Mouse (Mus musculus): ENCODE results near the gene Zfp62. TPM values are rescaled to one million over a fixed set of nuclear protein-coding genes. Genes with fewer than 3 reads are reported as not detected.
A peak's percentile ranks its signal among the peaks of the same experiment; 100 is the strongest.
"Not testable (repeated sequence)": the region's sequence is repeated elsewhere in the genome, so short reads cannot be mapped to it uniquely, and the experiment has no call there.

The Zfp62 gene
- polyA plus RNA-seq (2016; fragmentation: Nextera tagmentation; extraction: Ambion mirVana): 34.6 and 48.3 TPM in 2 replicates

DNA sequence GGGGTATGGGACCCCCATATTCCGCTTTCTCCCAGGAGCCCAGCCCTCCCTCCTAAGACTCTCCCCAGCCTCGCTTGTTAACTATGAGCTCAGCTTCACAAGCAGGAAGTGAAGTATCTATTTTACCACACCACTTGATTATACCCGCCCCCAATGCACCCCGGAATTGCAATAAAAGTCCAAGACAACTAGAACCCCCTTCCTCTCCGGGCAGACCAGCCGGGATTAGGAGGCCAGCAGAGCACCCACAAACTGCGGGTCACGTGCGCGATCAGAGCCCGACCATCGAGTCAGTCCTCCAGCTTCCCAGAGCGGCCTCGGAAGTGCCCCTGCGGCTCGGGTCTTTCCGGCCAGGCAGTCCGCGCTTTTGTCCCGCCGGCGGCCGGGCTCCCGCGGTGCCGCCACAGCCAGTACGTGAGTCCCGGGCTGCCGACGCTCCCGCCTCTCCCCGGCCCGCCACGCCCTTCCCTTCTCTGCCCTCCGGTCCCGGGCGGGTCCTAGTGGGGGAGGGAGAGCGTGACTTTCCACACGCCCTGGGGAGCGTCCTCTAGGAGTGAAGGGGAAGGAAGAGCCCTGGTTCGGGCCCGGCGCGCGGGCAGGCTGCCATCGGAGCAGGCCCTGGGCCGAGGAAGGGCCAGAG, at the start of gene Zfp62:
TSS of gene Zfp62 (plus strand) at position 164 of the 640 bp plus-strand sequence.
- DNase-seq (ENCODE audit: low spot score): peak; percentile 96
- peaks cover 16% of the 10 kb centered on the region for H3K4me1 ChIP-seq
- peaks cover 19% of the 10 kb centered on the region for H3K36me3 ChIP-seq
- WGBS: under 1% methylated on average over 47 of the region's 47 CpGs
- peak within 1 kb of the TSS; percentile 100 for H3K27ac ChIP-seq
- no peaks in the 10 kb centered on the region for H3K9me3 ChIP-seq (replicated peaks)
- no peaks in the 10 kb centered on the region for H3K27me3 ChIP-seq (ENCODE audit: low read depth, poor library complexity, severe bottlenecking)
- H3K4me3 ChIP-seq: peak within 1 kb of the TSS; percentile 89

DNA sequence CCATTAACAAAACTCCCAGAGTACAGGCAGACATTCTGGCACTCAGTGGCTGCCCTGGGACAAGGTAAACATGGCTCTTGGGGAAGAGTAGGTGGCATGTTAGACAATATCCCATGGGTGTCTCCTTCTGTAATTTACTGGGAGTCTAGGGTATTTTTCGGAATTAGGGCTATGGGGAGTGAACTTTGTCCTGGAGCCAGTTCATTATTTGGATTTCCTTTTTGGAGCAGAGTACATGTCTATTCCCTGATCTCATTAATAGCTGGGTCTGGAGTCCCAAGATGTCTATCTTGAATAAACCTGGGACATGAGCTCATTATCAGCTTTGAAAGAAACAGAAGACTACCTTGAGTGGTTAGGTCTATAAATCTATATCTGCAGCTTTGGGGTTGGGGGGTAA, 49.0 kb upstream of the Zfp62 start, which contains the start of gene Olfr1394:
TSS of gene Olfr1394 (plus strand) at position 301 of the 400 bp plus-strand sequence.
- WGBS: 92% methylated on average over 1 of the region's 1 CpGs
- Histone ChIP-seq H3K27me3 (ENCODE audit: low read depth, poor library complexity, severe bottlenecking) (no peaks in the 10 kb centered on the region), H3K36me3 (no peaks in the 10 kb centered on the region), H3K4me3 (no peak within 1 kb of the TSS), H3K9me3 (replicated peaks) (no peaks in the 10 kb centered on the region), H3K27ac (no peak within 1 kb of the TSS), H3K4me1 (no peaks in the 10 kb centered on the region)
- no peak for DNase-seq (ENCODE audit: low spot score)

DNA sequence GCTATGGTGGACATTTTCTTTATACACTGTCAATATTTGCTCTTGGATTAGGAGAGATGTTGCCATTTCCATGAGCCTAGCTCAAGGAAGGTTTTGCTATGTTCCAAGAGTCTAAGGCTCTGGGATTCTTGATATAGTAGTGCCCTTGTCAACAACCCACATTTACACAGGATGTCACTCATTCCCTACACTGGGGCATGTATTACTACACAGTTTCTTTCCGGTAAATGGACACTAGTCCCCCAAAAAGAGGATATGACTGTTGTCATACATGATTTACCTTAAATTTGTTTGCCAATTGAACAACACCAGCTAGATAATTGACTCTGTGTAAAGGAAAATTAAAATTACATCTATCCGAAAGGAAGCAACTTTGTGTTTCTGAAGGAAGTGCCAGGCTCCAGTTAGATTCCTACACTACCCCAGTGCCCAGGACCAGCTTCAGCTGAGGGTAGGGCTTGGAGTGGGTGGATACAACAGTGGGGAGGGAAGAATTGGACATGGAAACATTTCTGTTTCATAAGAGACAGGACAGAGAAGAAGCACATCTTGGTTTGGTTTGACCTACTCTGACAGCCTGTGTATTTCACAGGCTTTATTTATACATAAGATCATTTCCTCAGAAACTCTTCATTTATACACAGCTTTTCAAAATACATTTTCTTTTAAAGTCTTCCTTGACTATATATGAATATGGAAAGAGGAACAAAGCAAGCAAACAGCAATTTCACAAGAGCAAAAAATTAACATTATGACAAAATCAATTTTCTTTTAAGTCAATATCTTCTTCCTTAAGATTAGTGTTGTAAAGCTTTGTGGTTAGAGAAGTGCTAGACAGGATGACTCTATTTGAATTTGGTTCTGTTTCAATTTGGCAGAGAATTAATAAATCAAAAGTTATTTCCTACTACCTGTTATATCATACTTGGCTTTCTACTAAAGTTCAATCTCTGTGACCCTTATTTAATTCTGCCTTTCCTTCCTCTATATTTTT, 46.0 kb upstream of the Zfp62 start:
- no peak for DNase-seq (ENCODE audit: low spot score)
- 87% methylated on average over 2 of the region's 2 CpGs for WGBS
- no peaks in the 10 kb centered on the region for H3K4me1 ChIP-seq
- no peaks in the 10 kb centered on the region for H3K9me3 ChIP-seq (replicated peaks)
- no peak overlapping the region for H3K27ac ChIP-seq
- no peak overlapping the region for H3K4me3 ChIP-seq
- no peaks in the 10 kb centered on the region for H3K36me3 ChIP-seq
- no peaks in the 10 kb centered on the region for H3K27me3 ChIP-seq (ENCODE audit: low read depth, poor library complexity, severe bottlenecking)

DNA sequence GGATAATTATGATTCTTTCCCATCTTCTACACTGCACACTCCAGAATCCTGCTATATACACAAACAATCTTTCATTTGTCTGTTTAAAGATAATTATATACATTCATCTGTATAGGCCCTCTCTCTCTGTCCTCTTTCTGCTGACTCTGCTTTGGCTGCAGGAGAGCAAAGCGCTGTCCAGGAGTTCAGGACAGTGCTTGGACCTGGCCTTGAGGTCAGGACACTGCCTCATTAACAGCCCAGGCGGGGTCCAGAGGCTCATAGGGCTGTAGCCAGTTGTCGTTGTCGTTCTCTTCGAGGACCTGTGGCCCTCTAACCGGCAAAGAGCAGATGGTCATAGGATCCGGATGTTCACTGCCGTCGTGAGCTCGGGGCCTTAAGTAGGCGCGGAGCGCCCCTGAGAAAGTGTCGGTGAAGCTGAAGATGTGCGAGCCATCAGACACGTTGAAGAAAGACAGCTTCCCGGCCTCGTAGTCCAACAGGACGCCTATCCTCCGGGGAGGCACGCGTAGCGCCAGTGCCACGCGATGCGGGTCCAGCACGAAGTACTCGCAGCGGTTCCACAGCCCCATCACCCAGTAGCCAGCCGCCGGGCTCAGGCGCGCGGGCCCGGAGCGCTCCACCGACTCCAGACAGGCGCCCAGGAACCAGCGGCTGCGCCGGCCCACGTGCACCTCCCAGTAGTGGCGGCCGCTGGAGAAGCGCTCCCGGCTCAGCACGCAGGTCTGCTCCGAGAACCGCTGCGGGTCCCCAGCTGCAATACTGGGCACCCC, 34.1 kb upstream of the Zfp62 start:
- H3K27ac ChIP-seq: peak overlapping the region; percentile 30; the same call in 1 of the 2 replicates
- peak overlapping the region; percentile 49 for H3K4me3 ChIP-seq
- no peaks in the 10 kb centered on the region for H3K9me3 ChIP-seq (replicated peaks)
- 4% methylated on average over 50 of the region's 50 CpGs for WGBS
- peaks cover 25% of the 10 kb centered on the region for H3K27me3 ChIP-seq (ENCODE audit: low read depth, poor library complexity, severe bottlenecking)
- no peaks in the 10 kb centered on the region for H3K36me3 ChIP-seq
- H3K4me1 ChIP-seq: peaks cover 8% of the 10 kb centered on the region
- DNase-seq (ENCODE audit: low spot score): peak; percentile 62

DNA sequence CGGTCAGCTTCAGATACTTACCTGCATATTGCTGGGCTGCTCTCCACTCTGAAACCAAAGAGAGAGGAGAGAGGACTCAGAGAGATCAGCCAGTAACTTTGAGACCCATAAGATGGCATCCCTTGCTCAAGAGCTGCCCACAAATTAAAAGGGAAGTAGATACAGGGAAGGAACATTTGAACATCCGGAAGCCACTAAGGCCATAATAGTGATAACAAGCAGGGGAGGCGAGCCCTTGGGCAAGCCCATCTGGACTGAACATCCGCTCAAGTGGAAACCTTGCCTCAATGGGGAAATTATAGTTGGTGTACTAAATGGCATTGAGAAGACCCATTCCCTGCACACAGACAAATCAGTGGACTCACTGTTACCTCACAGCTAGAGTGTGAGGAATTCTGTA, 32.5 kb upstream of the Zfp62 start:
- H3K4me1 ChIP-seq: peaks cover 12% of the 10 kb centered on the region
- H3K9me3 ChIP-seq (replicated peaks): no peaks in the 10 kb centered on the region
- no peak overlapping the region for H3K27ac ChIP-seq
- no peaks in the 10 kb centered on the region for H3K36me3 ChIP-seq
- H3K27me3 ChIP-seq (ENCODE audit: low read depth, poor library complexity, severe bottlenecking): peaks cover 25% of the 10 kb centered on the region
- no peak overlapping the region for H3K4me3 ChIP-seq
- no peak for DNase-seq (ENCODE audit: low spot score)
- WGBS: 96% methylated on average over 4 of the region's 4 CpGs

DNA sequence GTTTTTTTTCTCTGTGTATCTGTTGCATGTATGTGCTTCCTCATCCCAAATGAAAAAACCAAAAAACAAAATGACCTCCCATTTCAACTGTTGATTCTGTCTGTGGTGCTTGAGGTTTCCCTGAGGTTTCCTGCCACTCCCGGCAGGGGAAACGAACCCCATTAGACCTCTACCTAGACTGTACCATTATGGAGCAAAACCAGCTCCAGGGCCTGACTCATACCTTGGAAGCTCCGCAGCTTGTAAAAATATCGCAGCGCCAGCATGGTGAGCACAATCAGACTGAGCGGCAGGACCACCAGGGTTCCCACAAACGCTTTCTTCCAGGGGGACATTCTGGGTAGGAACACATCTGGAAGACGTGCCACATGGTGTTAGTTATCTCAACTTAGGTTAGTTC, 27.7 kb upstream of the Zfp62 start:
- WGBS: 93% methylated on average over 8 of the region's 8 CpGs

GRCm38 (mm10) chr11:49176047-49176779, 26.9 kb upstream of the Zfp62 start:
- not testable (repeated sequence) for H3K27ac ChIP-seq; H3K27me3 ChIP-seq (ENCODE audit: low read depth, poor library complexity, severe bottlenecking); H3K36me3 ChIP-seq; DNase-seq (ENCODE audit: low spot score); H3K9me3 ChIP-seq (replicated peaks); H3K4me3 ChIP-seq; H3K4me1 ChIP-seq
- WGBS: 75% methylated on average over 4 of the region's 4 CpGs

More for the DNA sequence above, 27.7 kb upstream of the Zfp62 start:
- H3K4me3 ChIP-seq: no peak overlapping the region
- 0 out of 2 replicates have a peak, but pooled peaks cover 4% of the 10 kb centered on the region for H3K4me1 ChIP-seq
- no peaks in the 10 kb centered on the region for H3K36me3 ChIP-seq
- peaks cover 3% of the 10 kb centered on the region for H3K27me3 ChIP-seq (ENCODE audit: low read depth, poor library complexity, severe bottlenecking)
- DNase-seq (ENCODE audit: low spot score): no peak
- H3K27ac ChIP-seq: no peak overlapping the region
- H3K9me3 ChIP-seq (replicated peaks): no peaks in the 10 kb centered on the region

- H3K4me3 ChIP-seq: no peak overlapping the region
- H3K9me3 ChIP-seq (replicated peaks): no peaks in the 10 kb centered on the region
- H3K27me3 ChIP-seq (ENCODE audit: low read depth, poor library complexity, severe bottlenecking): no peaks in the 10 kb centered on the region
- H3K4me1 ChIP-seq: no peaks in the 10 kb centered on the region
- 74% methylated on average over 1 of the region's 1 CpGs for WGBS
- H3K36me3 ChIP-seq: no peaks in the 10 kb centered on the region
- H3K27ac ChIP-seq: no peak overlapping the region
- DNase-seq (ENCODE audit: low spot score): no peak
Measured at GRCm38 (mm10) chr11:49183172-49183571, 19.9 kb upstream of the Zfp62 start.

- H3K9me3 ChIP-seq (replicated peaks): no peaks in the 10 kb centered on the region
- H3K4me3 ChIP-seq: no peak overlapping the region
- H3K27ac ChIP-seq: no peak overlapping the region
- DNase-seq (ENCODE audit: low spot score): no peak
- WGBS: 89% methylated on average over 6 of the region's 6 CpGs
- no peaks in the 10 kb centered on the region for H3K27me3 ChIP-seq (ENCODE audit: low read depth, poor library complexity, severe bottlenecking)
- H3K36me3 ChIP-seq: no peaks in the 10 kb centered on the region
- H3K4me1 ChIP-seq: no peaks in the 10 kb centered on the region
Measured at GRCm38 (mm10) chr11:49186452-49186851, 16.6 kb upstream of the Zfp62 start.

DNA sequence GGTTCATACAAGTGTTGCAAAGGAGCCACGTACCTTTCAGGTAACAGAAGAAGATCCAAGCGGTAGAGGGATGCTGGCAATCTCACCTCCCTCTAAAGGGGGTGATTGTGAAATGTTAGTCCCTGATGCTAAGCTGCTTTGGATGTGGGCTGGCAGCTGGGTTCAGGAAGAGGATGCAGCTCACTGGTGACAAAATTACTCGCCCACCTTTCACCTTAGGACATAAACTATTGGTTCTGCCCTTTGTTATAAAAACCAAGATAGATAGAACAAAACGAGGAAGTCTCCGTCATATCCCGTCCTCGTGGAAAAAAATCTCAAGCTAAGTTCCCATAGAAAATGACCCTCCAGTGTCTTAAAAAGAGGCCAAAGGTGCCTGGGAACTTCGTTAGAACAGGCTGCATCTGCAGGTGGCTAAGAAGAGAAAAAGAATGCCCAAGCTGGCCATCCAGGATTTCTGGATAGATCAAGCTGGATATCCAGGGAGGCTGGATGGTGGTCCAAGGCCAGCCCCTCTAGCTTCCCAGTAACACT, 16.1 kb upstream of the Zfp62 start, which contains the start of gene Btnl9:
TSS of gene Btnl9 (minus strand) at position 205 of the 534 bp plus-strand sequence.
- Histone ChIP-seq H3K27me3 (ENCODE audit: low read depth, poor library complexity, severe bottlenecking) (no peaks in the 10 kb centered on the region), H3K9me3 (replicated peaks) (no peaks in the 10 kb centered on the region)

DNA sequence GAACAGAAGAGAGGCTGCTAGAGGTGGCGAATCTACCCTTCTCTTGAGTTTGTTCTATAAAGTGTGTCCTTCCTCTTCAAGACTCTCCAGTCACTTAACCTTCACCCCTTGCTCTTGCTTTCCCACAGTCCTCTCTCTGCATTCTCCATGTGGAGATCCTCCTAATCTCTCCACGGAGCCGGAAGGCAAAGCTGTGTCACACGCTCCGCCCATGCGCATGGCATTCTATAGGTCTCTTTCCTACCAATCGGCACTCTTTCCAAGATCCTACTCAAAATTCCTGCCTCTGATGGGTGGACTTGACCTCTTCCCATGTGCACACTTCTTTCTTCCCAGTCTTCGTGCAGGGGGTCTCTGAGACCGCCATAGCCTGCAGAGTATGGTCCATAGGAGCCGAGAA, 15.4 kb upstream of the Zfp62 start:
- no peaks in the 10 kb centered on the region for H3K4me1 ChIP-seq

More for the DNA sequence above, 16.1 kb upstream of the Zfp62 start, which contains the start of gene Btnl9:
- no peak within 1 kb of the TSS for H3K4me3 ChIP-seq
- no peaks in the 10 kb centered on the region for H3K36me3 ChIP-seq
- H3K27ac ChIP-seq: no peak within 1 kb of the TSS
- 86% methylated on average over 8 of the region's 8 CpGs for WGBS
- H3K4me1 ChIP-seq: no peaks in the 10 kb centered on the region
- no peak for DNase-seq (ENCODE audit: low spot score)

DNA sequence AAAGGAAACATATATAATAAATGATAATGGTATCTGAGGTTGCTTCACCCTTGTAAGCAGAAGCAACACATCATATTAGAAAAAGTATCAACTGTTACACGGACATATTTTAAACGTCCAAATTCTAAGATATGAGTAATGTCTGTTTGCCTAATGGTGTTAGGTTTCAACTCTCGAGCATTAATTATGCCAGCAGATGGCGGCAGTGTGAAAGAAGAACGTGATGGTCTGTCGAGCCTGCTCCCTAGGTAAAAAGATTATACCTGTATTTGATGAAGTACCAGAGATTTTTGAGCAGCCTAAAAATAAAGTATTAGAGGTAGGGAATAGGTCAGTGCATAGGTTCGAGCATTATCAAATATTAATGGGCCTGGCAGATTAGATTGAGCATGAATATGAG, 13.4 kb upstream of the Zfp62 start:
- no peak overlapping the region for H3K27ac ChIP-seq
- H3K9me3 ChIP-seq (replicated peaks): no peaks in the 10 kb centered on the region
- H3K36me3 ChIP-seq: no peaks in the 10 kb centered on the region
- 9% methylated on average over 7 of the region's 7 CpGs for WGBS
- peak; percentile 47 for DNase-seq (ENCODE audit: low spot score)
- no peak overlapping the region for H3K4me3 ChIP-seq
- H3K4me1 ChIP-seq: no peaks in the 10 kb centered on the region
- no peaks in the 10 kb centered on the region for H3K27me3 ChIP-seq (ENCODE audit: low read depth, poor library complexity, severe bottlenecking)

More for the DNA sequence above, 15.4 kb upstream of the Zfp62 start:
- 83% methylated on average over 10 of the region's 10 CpGs for WGBS
- H3K36me3 ChIP-seq: no peaks in the 10 kb centered on the region
- H3K27ac ChIP-seq: no peak overlapping the region
- DNase-seq (ENCODE audit: low spot score): no peak
- H3K27me3 ChIP-seq (ENCODE audit: low read depth, poor library complexity, severe bottlenecking): no peaks in the 10 kb centered on the region
- H3K9me3 ChIP-seq (replicated peaks): no peaks in the 10 kb centered on the region
- no peak overlapping the region for H3K4me3 ChIP-seq
